Mouse (Mus musculus) bone marrow, adult 2 months (tissue): Measurements from ENCODE around the gene Rap2a.

Source experiments
- CTCF ChIP-seq: fragments of 200-500 bp; IDR thresholded peaks from 2 replicates; pipeline ENCODE4 v1.5.1; 2011; ENCODE audit warnings: low read length, control low read depth; ENCODE audit not compliant: control insufficient read depth, insufficient read depth
- POLR2A ChIP-seq: fragments of 200-500 bp; IDR thresholded peaks from 2 replicates; pipeline ENCODE4 v1.6.1; 2011; ENCODE audit warnings: low read depth, mild to moderate bottlenecking, control low read depth, low read length, borderline replicate concordance; ENCODE audit not compliant: control insufficient read depth

DNA sequence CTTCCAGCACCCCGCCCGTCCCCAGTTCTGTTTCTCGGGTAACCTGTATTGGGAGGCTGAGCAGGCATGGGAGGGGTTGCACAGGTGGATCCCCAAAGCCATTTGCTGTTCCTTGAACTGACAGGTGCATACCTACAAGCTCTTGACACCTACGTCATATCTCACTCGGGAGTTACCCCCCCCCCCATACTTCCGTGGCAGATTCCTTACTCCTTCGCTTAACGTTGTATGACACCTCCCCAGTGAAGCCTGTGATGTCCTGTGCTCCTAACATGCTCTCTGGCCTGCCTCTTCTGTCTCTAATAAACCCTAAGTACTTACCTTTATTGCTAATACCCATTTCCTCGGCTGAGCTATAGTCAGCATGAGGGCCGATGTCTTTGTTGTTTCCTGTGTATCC, 20.9 kb downstream of the Rap2a start:
- no peak for TF ChIP-seq CTCF
- no peak for TF ChIP-seq POLR2A
